Comparison of ENCODE assay signal across 13 mouse cellular contexts in genomic region chr9:30040396-30040795, GRCm38 (mm10).
A peak's percentile ranks its signal among the peaks of the same experiment; 100 is the strongest.
DNase-seq lines count a peak whose midpoint lies in the region; ATAC-seq and TF ChIP-seq lines count a peak whose summit lies in the region.
"Had no signal": no experiment of that assay in that cellular context is flagged by ENCODE, and none has a peak within 500 bp of the region (broad histone marks: within the 10 kb centered on the region; RNA-seq: fewer than 3 reads in every experiment).

No protein-coding gene starts in this region.

- ATAC-seq in heart, embryonic 16.5 days (replicated peaks; ENCODE audit: extremely low read depth, insufficient read depth, low FRiP score) = peak; percentile 58
- no peak for ATAC-seq in hindbrain, postnatal 0 days
- ATAC-seq: Patski had no signal

- intact Hi-C loops in heart, postnatal 10 days (cut with DNase I) = no loop called here

- no peak overlapping the region for H3K9ac ChIP-seq in heart, embryonic 16.5 days (ENCODE audit: low read length)
- H3K9ac ChIP-seq in hindbrain, postnatal 0 days (replicated peaks; ENCODE audit: low read length) = no peak overlapping the region

- H3K4me3 ChIP-seq in heart, embryonic 16.5 days (ENCODE audit: low read length) = no peak overlapping the region
- no peak overlapping the region for H3K4me3 ChIP-seq in hindbrain, postnatal 0 days (ENCODE audit: low read length)
- H3K4me3 ChIP-seq: gastrocnemius, adult 2 months had no signal

- 22% methylated on average over 4 of the region's 4 CpGs for WGBS in heart, embryonic 16.5 days
- 19% methylated on average over 4 of the region's 4 CpGs for WGBS in hindbrain, postnatal 0 days

- H3K36me3 ChIP-seq in heart, embryonic 16.5 days (ENCODE audit: control insufficient read depth, insufficient read depth) = no peaks in the 10 kb centered on the region
- no peaks in the 10 kb centered on the region for H3K36me3 ChIP-seq in hindbrain, postnatal 0 days (ENCODE audit: insufficient read depth, low read length)

- DNase-seq in heart, postnatal 10 days = no peak
- DNase-seq in Muller cell, postnatal 12 days (ENCODE audit: inconsistent ontology term) = peak; percentile 79
- DNase-seq in embryo, embryonic 9.5 days (ENCODE audit: extremely low spot score) = peak; percentile 14
- DNase-seq in hindbrain, postnatal 0 days (ENCODE audit: low spot score) = peak; percentile 79
- DNase-seq in spleen, postnatal 4 days (ENCODE audit: low spot score in 2 of 2) = no peak
- DNase-seq in cerebellum, adult 18-20 months = no peak
- no peak for DNase-seq in cerebellum, adult 11 months
- DNase-seq: gastrocnemius, adult 2 months; kidney, adult 8-10 months; layer of hippocampus, adult 9-11 months; liver had no signal

- peaks cover 8% of the 10 kb centered on the region; the same call in 1 of the 2 replicates for H3K4me1 ChIP-seq in heart, embryonic 16.5 days (ENCODE audit: control insufficient read depth, insufficient read depth, low read length)
- H3K4me1 ChIP-seq in hindbrain, postnatal 0 days (ENCODE audit: insufficient read depth, low read length) = no peaks in the 10 kb centered on the region

- H3K9me3 ChIP-seq in heart, embryonic 16.5 days (replicated peaks; ENCODE audit: control insufficient read depth, low read length) = no peaks in the 10 kb centered on the region
- H3K9me3 ChIP-seq in hindbrain, postnatal 0 days (ENCODE audit: low read length) = no peaks in the 10 kb centered on the region

- no peak overlapping the region for H3K27ac ChIP-seq in heart, embryonic 16.5 days (ENCODE audit: low read length)
- no peak overlapping the region for H3K27ac ChIP-seq in hindbrain, postnatal 0 days
- H3K27ac ChIP-seq: gastrocnemius, adult 2 months had no signal

- no peak for TF ChIP-seq CTCF in hindbrain, postnatal 0 days (IDR thresholded peaks at IDR 0.05; ENCODE audit: low read depth)

- H3K4me2 ChIP-seq in heart, embryonic 16.5 days (ENCODE audit: low read depth, low read length) = peak overlapping the region; percentile 15; the same call in 1 of the 2 replicates
- H3K4me2 ChIP-seq in hindbrain, postnatal 0 days (ENCODE audit: low read depth, low read length) = no peak overlapping the region

- H3K27me3 ChIP-seq in heart, embryonic 16.5 days (ENCODE audit: control insufficient read depth, insufficient read depth, low read length) = no peaks in the 10 kb centered on the region
- H3K27me3 ChIP-seq in hindbrain, postnatal 0 days (ENCODE audit: insufficient read depth, low read length) = no peaks in the 10 kb centered on the region

Comparison
In these comparisons a context has a peak if more than half of its experiments do, and no peak if none do; other contexts are left out.
1. DNase-seq: peak in Muller cell, postnatal 12 days (single experiment), embryo, embryonic 9.5 days (single experiment) and hindbrain, postnatal 0 days (single experiment); none in heart, postnatal 10 days (0 of 2), spleen, postnatal 4 days (0 of 2), cerebellum, adult 18-20 months (0 of 2) and cerebellum, adult 11 months (single experiment).